Mouse (Mus musculus) cerebral cortex, adult 2 months (tissue): ENCODE measurements around the gene Slc28a3.

Experiments
- WGBS: fragments of 180-500 bp; shearing (Covaris S2); methylation state at CpG from one replicate; pipeline ENCODE4 v1.1.7; 2018; 5-methylcytosine and 5-hydroxymethylcytosine counted together

The Slc28a3 gene

GRCm38 (mm10) chr13:58560497-58561138, 50.1 kb downstream of the Slc28a3 start:
- WGBS: 33% methylated on average over 15 of the region's 15 CpGs

- 45% methylated on average over 12 of the region's 12 CpGs for WGBS
Observed at GRCm38 (mm10) chr13:58558216-58558615, 52.5 kb downstream of the Slc28a3 start.

- WGBS: 81% methylated on average over 1 of the region's 1 CpGs
Observed at GRCm38 (mm10) chr13:58556018-58556417, 54.7 kb downstream of the Slc28a3 start.

GRCm38 (mm10) chr13:58555561-58555960, 55.1 kb downstream of the Slc28a3 start:
- 70% methylated on average over 5 of the region's 5 CpGs for WGBS

GRCm38 (mm10) chr13:58551924-58552323, 58.8 kb downstream of the Slc28a3 start:
- WGBS: 89% methylated on average over 4 of the region's 4 CpGs

- WGBS: 20% methylated on average over 7 of the region's 7 CpGs
Observed at GRCm38 (mm10) chr13:58547570-58547969, 63.1 kb downstream of the Slc28a3 start.

GRCm38 (mm10) chr13:58543688-58544408, 66.8 kb downstream of the Slc28a3 start:
- 34% methylated on average over 12 of the region's 12 CpGs for WGBS

GRCm38 (mm10) chr13:58543066-58543465, 67.6 kb downstream of the Slc28a3 start:
- WGBS: 36% methylated on average over 7 of the region's 7 CpGs

- 78% methylated on average over 10 of the region's 10 CpGs for WGBS
Observed at GRCm38 (mm10) chr13:58542601-58543041, 68.1 kb downstream of the Slc28a3 start.

GRCm38 (mm10) chr13:58542167-58542566, 68.5 kb downstream of the Slc28a3 start:
- WGBS: 83% methylated on average over 8 of the region's 8 CpGs

GRCm38 (mm10) chr13:58541620-58542019, 69.1 kb downstream of the Slc28a3 start:
- WGBS: 58% methylated on average over 4 of the region's 4 CpGs

- WGBS: 89% methylated on average over 7 of the region's 7 CpGs
Observed at GRCm38 (mm10) chr13:58538966-58539365, 71.7 kb downstream of the Slc28a3 start.

GRCm38 (mm10) chr13:58538366-58538765, 72.3 kb downstream of the Slc28a3 start:
- 83% methylated on average over 4 of the region's 4 CpGs for WGBS

GRCm38 (mm10) chr13:58537916-58538233, 72.8 kb downstream of the Slc28a3 start:
- 77% methylated on average over 6 of the region's 6 CpGs for WGBS

- 92% methylated on average over 6 of the region's 6 CpGs for WGBS
Observed at GRCm38 (mm10) chr13:58537232-58537915, 73.3 kb downstream of the Slc28a3 start.

GRCm38 (mm10) chr13:58536466-58537231, 74.0 kb downstream of the Slc28a3 start:
- 76% methylated on average over 2 of the region's 2 CpGs for WGBS

GRCm38 (mm10) chr13:58535321-58535720, 75.4 kb downstream of the Slc28a3 start:
- 85% methylated on average over 2 of the region's 2 CpGs for WGBS

GRCm38 (mm10) chr13:58534861-58535260, 75.8 kb downstream of the Slc28a3 start:
- WGBS: 83% methylated on average over 3 of the region's 3 CpGs

GRCm38 (mm10) chr13:58534216-58534841, 76.3 kb downstream of the Slc28a3 start:
- 71% methylated on average over 7 of the region's 7 CpGs for WGBS

- 88% methylated on average over 3 of the region's 3 CpGs for WGBS
Observed at GRCm38 (mm10) chr13:58524581-58524980, 86.1 kb downstream of the Slc28a3 start.

- 62% methylated on average over 7 of the region's 7 CpGs for WGBS
Observed at GRCm38 (mm10) chr13:58523761-58524117, 86.9 kb downstream of the Slc28a3 start.
